Mouse (Mus musculus): Measurements from ENCODE around the gene Ctsll3. TPM values are rescaled to one million over a fixed set of nuclear protein-coding genes. Genes with fewer than 3 reads are reported as not detected.

Gene Ctsll3
- polyA plus RNA-seq, 1 experiment from 2014 or later, result not detected

DNA sequence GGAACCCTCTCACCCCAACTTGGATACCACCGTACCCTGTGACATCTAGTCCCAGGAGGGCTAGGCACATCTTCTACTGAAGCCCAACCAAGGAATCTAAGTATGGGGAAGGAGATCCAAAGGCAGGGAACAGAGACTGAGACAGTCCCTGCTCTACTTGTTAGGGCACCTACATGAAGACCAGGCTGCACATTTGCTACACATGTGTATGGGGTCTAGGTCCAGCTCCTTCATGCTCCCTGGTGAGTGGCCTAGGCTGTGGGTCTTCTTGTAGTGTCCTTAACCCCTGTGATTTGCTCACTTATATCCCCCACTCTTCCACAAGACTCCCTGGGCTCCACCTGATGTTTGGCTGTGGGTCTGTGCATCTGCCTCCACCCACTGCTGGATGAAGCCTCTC, 13.2 kb downstream of the Ctsll3 start:
- H3K9me3 ChIP-seq (replicated peaks), result no peaks in the 10 kb centered on the region
- H3K36me3 ChIP-seq, result no peaks in the 10 kb centered on the region
- no peak for ATAC-seq (ENCODE audit: insufficient number of reproducible peaks, low FRiP score)
- no peak overlapping the region for H3K4me2 ChIP-seq
- WGBS, result 58% methylated on average over 1 of the region's 1 CpGs
- H3K27me3 ChIP-seq (replicated peaks), result no peaks in the 10 kb centered on the region
- no peak overlapping the region for H3K4me3 ChIP-seq
- no peaks in the 10 kb centered on the region for H3K4me1 ChIP-seq (replicated peaks)
- H3K27ac ChIP-seq (ENCODE audit: poor library complexity, severe bottlenecking), result no peak overlapping the region
- no peak overlapping the region for H3K9ac ChIP-seq

DNA sequence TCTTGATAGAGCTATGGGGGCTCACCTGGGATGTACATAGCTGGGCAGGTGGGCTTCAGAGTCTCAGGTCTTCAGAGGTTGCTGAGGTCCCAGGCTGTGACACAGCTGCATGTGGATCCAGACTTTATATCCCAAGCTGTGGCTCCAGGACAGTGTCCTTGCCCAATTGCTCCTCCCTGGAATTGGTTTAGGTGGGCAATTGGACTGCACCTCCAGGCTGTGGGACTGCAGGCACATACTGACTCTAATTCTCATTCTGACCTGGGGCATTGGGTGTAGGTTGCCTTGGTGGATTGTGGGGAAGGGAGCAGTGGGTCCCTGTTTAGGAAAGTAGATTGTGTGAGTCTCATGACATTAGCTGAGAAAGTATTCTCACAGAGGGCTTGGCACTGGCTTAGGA, 16.4 kb downstream of the Ctsll3 start, which contains the start of gene BC051665:
Gene BC051665 (minus strand): TSS at position 101 of the 400 bp plus-strand sequence.
- Histone ChIP-seq H3K4me3 (no peak within 1 kb of the TSS), H3K9ac (no peak within 1 kb of the TSS), H3K4me2 (no peak within 1 kb of the TSS), H3K9me3 (replicated peaks) (no peaks in the 10 kb centered on the region), H3K27ac (ENCODE audit: poor library complexity, severe bottlenecking) (no peak within 1 kb of the TSS), H3K4me1 (replicated peaks) (no peaks in the 10 kb centered on the region), H3K27me3 (replicated peaks) (no peaks in the 10 kb centered on the region), H3K36me3 (no peaks in the 10 kb centered on the region)
- ATAC-seq (ENCODE audit: insufficient number of reproducible peaks, low FRiP score), result no peak

DNA sequence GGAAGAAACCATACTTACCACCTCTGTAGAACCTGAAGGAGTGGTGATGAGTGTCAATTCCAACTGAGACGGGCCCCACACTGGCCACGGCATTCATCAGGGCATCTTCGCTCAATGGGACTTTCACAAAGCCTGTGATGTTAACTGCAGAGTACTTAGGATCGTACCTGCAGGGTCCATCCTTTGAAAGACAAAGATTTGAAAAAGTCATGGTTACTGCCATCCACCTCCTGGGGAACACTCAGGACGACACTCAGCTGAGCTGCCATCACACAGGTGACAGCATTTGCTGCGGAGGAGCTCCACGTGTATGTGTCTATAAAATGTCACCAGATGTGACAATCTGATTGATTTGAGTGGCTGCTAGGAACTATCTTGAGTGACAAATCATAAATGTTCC, 19.3 kb downstream of the Ctsll3 start:
- H3K4me1 ChIP-seq (replicated peaks), result no peaks in the 10 kb centered on the region
- H3K4me2 ChIP-seq, result no peak overlapping the region
- no peaks in the 10 kb centered on the region for H3K36me3 ChIP-seq
- no peak overlapping the region for H3K9ac ChIP-seq
- H3K27ac ChIP-seq (ENCODE audit: poor library complexity, severe bottlenecking), result no peak overlapping the region
- no peak for ATAC-seq (ENCODE audit: insufficient number of reproducible peaks, low FRiP score)
- WGBS, result 84% methylated on average over 7 of the region's 7 CpGs
- H3K4me3 ChIP-seq, result no peak overlapping the region
- H3K9me3 ChIP-seq (replicated peaks), result no peaks in the 10 kb centered on the region
- no peaks in the 10 kb centered on the region for H3K27me3 ChIP-seq (replicated peaks)

DNA sequence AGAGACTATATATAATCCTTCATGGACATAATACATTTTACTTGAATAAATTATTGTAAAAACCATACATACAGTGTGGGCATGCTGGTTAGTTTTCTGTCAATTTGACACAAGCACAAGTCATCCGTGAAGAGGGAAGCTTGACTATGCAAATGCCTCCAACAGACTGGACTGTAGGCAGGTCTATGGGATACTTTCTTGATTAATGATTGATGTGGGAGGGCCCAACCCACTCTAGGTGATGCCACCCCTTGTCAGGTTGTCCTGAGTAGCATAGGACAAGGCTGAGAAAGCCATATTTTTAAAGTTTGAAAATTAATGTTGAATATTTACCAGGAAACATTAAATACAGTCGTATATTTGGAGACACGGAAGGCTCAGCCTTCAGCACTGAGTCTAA, 22.1 kb downstream of the Ctsll3 start:
- Histone ChIP-seq H3K9ac (no peak overlapping the region), H3K4me3 (no peak overlapping the region), H3K4me2 (no peak overlapping the region), H3K27me3 (replicated peaks) (no peaks in the 10 kb centered on the region), H3K9me3 (replicated peaks) (no peaks in the 10 kb centered on the region), H3K4me1 (replicated peaks) (no peaks in the 10 kb centered on the region), H3K27ac (ENCODE audit: poor library complexity, severe bottlenecking) (no peak overlapping the region), H3K36me3 (no peaks in the 10 kb centered on the region)
- WGBS, result 79% methylated on average over 3 of the region's 3 CpGs
- no peak for ATAC-seq (ENCODE audit: insufficient number of reproducible peaks, low FRiP score)

DNA sequence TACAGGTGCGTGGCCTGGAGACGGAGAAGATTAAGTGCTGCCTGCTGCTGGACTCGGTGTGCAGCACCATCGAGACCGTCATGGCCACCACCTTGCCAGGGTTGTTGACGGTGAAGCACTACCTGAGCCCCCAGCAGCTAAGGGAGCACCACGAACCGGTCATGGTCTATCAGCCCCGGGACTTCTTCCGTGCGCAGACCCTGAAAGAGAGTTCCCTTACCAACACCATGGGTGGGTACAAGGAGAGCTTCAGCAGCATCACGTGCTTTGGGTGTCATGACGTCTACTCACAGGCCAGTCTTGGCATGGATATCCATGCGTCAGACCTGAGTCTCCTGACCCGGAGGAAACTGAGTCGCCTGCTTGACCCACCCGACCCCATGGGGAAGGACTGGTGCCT, 41.5 kb downstream of the Ctsll3 start:
- H3K4me2 ChIP-seq, result no peak overlapping the region
- no peak overlapping the region for H3K27ac ChIP-seq (ENCODE audit: poor library complexity, severe bottlenecking)
- H3K27me3 ChIP-seq (replicated peaks), result no peaks in the 10 kb centered on the region
- peaks cover 21% of the 10 kb centered on the region for H3K36me3 ChIP-seq
- H3K4me3 ChIP-seq, result no peak overlapping the region
- H3K9me3 ChIP-seq (replicated peaks), result no peaks in the 10 kb centered on the region
- WGBS, result 90% methylated on average over 17 of the region's 17 CpGs
- no peak overlapping the region for H3K9ac ChIP-seq
- ATAC-seq (ENCODE audit: insufficient number of reproducible peaks, low FRiP score), result no peak
- no peaks in the 10 kb centered on the region for H3K4me1 ChIP-seq (replicated peaks)

DNA sequence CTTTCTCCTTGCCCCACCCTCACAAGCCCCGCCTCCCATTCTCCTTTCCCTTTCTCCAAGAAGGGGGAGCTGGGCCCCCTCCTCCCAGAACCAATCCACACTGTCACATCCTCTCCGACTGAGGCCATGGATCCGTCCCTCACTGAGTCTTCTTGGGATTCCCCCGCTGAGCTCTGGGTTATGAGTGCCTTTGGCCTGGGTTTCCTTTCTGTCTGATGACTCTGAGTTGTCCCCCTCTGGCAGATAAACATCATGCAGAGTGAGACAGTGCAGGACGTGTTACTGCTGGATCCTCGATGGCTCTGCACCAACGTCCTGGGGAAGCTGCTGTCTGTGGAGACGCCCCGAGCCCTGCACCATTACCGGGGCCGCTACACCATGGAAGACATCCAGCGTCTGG, 42.3 kb downstream of the Ctsll3 start:
- no peak overlapping the region for H3K4me3 ChIP-seq
- no peak for ATAC-seq (ENCODE audit: insufficient number of reproducible peaks, low FRiP score)
- H3K9me3 ChIP-seq (replicated peaks), result no peaks in the 10 kb centered on the region
- WGBS, result 87% methylated on average over 12 of the region's 12 CpGs
- no peak overlapping the region for H3K27ac ChIP-seq (ENCODE audit: poor library complexity, severe bottlenecking)
- H3K4me1 ChIP-seq (replicated peaks), result no peaks in the 10 kb centered on the region
- H3K36me3 ChIP-seq, result peaks cover 21% of the 10 kb centered on the region
- no peaks in the 10 kb centered on the region for H3K27me3 ChIP-seq (replicated peaks)
- H3K9ac ChIP-seq, result no peak overlapping the region
- H3K4me2 ChIP-seq, result no peak overlapping the region

DNA sequence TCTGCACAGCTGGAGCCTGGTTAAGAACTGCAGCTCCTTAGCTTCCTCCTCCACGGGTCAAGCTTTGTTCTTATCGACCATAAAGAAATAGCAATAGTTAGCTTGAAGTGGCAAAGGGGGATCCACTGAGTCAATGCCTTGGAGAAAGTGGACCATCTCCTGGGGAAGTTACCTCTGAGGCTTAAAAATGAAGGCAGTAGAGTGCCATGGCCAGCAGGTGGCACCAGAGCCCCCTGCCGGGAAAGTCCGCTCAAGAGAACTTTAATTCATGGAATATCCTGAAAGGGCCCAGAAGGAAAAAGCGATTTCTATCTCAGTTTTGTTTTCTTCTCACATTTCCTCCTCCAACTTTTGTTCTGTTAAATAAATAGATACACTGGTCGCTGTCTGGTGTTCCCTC, 43.5 kb downstream of the Ctsll3 start:
- H3K9me3 ChIP-seq (replicated peaks), result no peaks in the 10 kb centered on the region
- H3K27ac ChIP-seq (ENCODE audit: poor library complexity, severe bottlenecking), result no peak overlapping the region
- H3K36me3 ChIP-seq, result peaks cover 22% of the 10 kb centered on the region
- no peaks in the 10 kb centered on the region for H3K4me1 ChIP-seq (replicated peaks)
- no peak overlapping the region for H3K4me2 ChIP-seq
- H3K4me3 ChIP-seq, result no peak overlapping the region
- no peaks in the 10 kb centered on the region for H3K27me3 ChIP-seq (replicated peaks)
- ATAC-seq (ENCODE audit: insufficient number of reproducible peaks, low FRiP score), result no peak
- 41% methylated on average over 6 of the region's 6 CpGs for WGBS
- H3K9ac ChIP-seq, result no peak overlapping the region

DNA sequence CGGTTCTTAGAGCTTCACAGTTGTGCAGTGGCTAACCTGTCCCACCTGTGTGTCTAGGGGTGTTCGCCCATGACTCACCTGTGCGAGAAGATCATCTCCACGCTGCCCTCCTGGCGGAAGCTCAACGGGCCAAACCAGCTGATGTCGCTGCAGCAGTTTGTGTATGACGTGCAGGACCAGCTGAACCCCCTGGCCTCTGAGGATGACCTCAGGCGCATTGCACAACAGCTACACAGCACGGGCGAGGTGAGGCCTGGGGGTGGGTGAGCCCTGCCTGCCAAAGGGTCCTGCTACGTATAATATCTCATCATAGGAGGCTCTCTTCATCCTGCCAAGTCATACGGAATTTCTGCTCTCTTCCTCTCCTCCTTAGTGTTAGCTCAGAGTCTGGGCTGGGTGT, 45.4 kb downstream of the Ctsll3 start:
- Histone ChIP-seq H3K4me2 (no peak overlapping the region), H3K4me1 (replicated peaks) (no peaks in the 10 kb centered on the region), H3K9me3 (replicated peaks) (no peaks in the 10 kb centered on the region), H3K36me3 (peaks cover 31% of the 10 kb centered on the region), H3K27ac (ENCODE audit: poor library complexity, severe bottlenecking) (no peak overlapping the region), H3K9ac (no peak overlapping the region), H3K4me3 (no peak overlapping the region), H3K27me3 (replicated peaks) (no peaks in the 10 kb centered on the region)
- 82% methylated on average over 13 of the region's 13 CpGs for WGBS
- no peak for ATAC-seq (ENCODE audit: insufficient number of reproducible peaks, low FRiP score)

DNA sequence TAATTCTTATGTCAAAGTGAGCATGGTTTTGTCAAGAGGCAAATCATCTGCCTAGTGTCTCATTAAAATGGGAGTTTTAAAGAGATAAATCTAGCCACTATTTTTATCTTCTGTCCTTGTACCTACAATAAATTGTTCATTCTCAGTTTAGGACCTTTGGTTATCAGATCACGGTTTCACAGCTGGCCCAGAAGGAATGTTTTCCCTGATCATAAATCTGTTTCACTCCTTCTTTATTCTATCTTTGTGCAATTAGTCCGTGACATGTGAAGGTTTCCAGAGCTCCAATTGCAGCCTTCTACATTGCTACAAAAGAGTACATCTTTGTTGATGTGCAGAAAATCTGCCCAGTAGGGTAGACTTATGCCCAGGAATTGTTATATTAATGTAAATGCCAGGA, 47.4 kb downstream of the Ctsll3 start:
- no peak overlapping the region for H3K9ac ChIP-seq
- peaks cover 34% of the 10 kb centered on the region for H3K36me3 ChIP-seq
- H3K4me3 ChIP-seq, result no peak overlapping the region
- no peaks in the 10 kb centered on the region for H3K27me3 ChIP-seq (replicated peaks)
- H3K4me1 ChIP-seq (replicated peaks), result no peaks in the 10 kb centered on the region
- H3K4me2 ChIP-seq, result no peak overlapping the region
- H3K9me3 ChIP-seq (replicated peaks), result no peaks in the 10 kb centered on the region
- H3K27ac ChIP-seq (ENCODE audit: poor library complexity, severe bottlenecking), result no peak overlapping the region
- ATAC-seq (ENCODE audit: insufficient number of reproducible peaks, low FRiP score), result no peak
- 66% methylated on average over 2 of the region's 2 CpGs for WGBS

DNA sequence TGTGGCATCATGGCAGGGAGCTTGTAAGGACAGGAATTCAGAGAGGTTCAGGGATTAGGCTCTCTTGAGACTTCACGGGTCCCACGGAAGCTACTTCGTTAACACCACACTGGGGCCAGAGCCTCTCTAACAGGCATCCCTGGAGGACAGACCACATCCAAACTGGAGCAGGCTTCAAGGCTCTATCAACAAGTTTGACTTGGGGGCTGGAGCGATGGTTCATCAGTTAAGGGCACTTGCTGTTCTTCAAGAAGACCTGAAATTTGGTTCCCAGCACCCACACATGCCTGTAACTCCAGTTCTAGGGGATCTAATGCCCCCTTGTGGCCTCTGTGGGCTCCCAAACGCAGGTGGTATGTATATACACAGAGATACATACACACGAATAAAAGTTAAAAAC, 49.4 kb downstream of the Ctsll3 start:
- Histone ChIP-seq H3K4me2 (no peak overlapping the region), H3K4me1 (replicated peaks) (no peaks in the 10 kb centered on the region), H3K27ac (ENCODE audit: poor library complexity, severe bottlenecking) (no peak overlapping the region), H3K27me3 (replicated peaks) (no peaks in the 10 kb centered on the region), H3K9ac (no peak overlapping the region), H3K4me3 (no peak overlapping the region), H3K9me3 (replicated peaks) (no peaks in the 10 kb centered on the region), H3K36me3 (peaks cover 36% of the 10 kb centered on the region)
- 88% methylated on average over 6 of the region's 6 CpGs for WGBS
- ATAC-seq (ENCODE audit: insufficient number of reproducible peaks, low FRiP score), result no peak

DNA sequence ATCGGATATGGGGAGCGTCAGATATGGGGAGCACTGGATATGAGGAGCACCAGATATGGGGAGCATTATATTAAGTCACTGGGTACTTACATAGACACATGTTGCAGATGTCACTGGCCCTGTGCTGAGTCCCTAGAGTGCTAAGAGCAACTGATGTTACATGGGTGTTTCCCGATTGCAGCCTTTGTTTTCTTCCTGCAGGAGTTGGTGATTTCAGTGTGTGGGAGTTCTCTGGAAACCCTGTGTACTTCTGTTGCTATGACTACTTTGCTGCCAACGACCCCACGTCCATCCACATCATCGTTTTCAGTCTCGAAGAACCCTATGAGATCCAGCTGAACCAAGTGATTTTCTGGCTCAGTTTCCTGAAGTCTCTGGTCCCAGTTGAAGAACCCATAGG, 51.7 kb downstream of the Ctsll3 start:
- Histone ChIP-seq H3K27me3 (replicated peaks) (no peaks in the 10 kb centered on the region), H3K4me2 (no peak overlapping the region), H3K27ac (ENCODE audit: poor library complexity, severe bottlenecking) (no peak overlapping the region), H3K9me3 (replicated peaks) (no peaks in the 10 kb centered on the region), H3K4me1 (replicated peaks) (no peaks in the 10 kb centered on the region), H3K9ac (no peak overlapping the region), H3K36me3 (peaks cover 36% of the 10 kb centered on the region), H3K4me3 (no peak overlapping the region)
- no peak for ATAC-seq (ENCODE audit: insufficient number of reproducible peaks, low FRiP score)
- 84% methylated on average over 7 of the region's 7 CpGs for WGBS

DNA sequence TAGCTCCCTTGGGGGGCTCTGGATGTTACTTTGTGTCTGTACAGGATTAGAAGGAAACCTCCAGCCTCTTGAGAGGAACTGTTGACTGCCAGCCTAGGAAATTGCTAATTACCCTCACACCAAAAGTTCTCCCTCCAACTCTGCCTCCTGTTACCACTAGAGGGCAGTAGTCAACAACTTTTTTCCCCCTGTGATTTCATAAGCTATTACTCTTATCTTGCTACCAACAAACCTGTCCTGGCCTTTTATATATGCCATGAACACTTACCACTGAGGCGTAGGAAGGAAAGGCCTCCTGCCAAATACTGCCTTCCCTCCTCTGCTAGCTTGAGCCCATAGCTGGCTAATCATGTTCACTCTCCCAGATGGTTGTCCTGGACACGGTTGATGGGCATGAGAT, 54.1 kb downstream of the Ctsll3 start:
- Histone ChIP-seq H3K27ac (ENCODE audit: poor library complexity, severe bottlenecking) (no peak overlapping the region), H3K9ac (no peak overlapping the region), H3K9me3 (replicated peaks) (no peaks in the 10 kb centered on the region), H3K4me2 (no peak overlapping the region), H3K4me1 (replicated peaks) (peaks cover 8% of the 10 kb centered on the region), H3K36me3 (peaks cover 29% of the 10 kb centered on the region), H3K4me3 (no peak overlapping the region), H3K27me3 (replicated peaks) (no peaks in the 10 kb centered on the region)
- no peak for ATAC-seq (ENCODE audit: insufficient number of reproducible peaks, low FRiP score)
- 86% methylated on average over 2 of the region's 2 CpGs for WGBS
